9 mouse cellular contexts compared by ENCODE assay signal in genomic region chr8:94999004-94999403, GRCm38 (mm10). TPM values are rescaled to one million over a fixed set of nuclear protein-coding genes. Genes with fewer than 3 reads are reported as not detected.
DNase-seq lines count a peak whose midpoint lies in the region; ATAC-seq and TF ChIP-seq lines count a peak whose summit lies in the region.
"Had no signal": no experiment of that assay in that cellular context is flagged by ENCODE, and none has a peak within 500 bp of the region (broad histone marks: within the 10 kb centered on the region; RNA-seq: fewer than 3 reads in every experiment).

No protein-coding gene starts in this region.

- H3K27ac ChIP-seq in spleen, adult 2 months (ENCODE audit: insufficient read depth, low read length) = peak overlapping the region; percentile 40
- peak overlapping the region; percentile 96 for H3K27ac ChIP-seq in hindbrain, embryonic 11.5 days (ENCODE audit: low read depth, low read length)
- H3K27ac ChIP-seq in liver, postnatal 0 days (ENCODE audit: low read depth) = peak overlapping the region; percentile 52

- no peak overlapping the region for H3K4me3 ChIP-seq in spleen, adult 2 months (ENCODE audit: extremely low read depth, insufficient read depth, insufficient read length)
- peak overlapping the region; percentile 47 for H3K4me3 ChIP-seq in hindbrain, embryonic 11.5 days (ENCODE audit: low read depth, low read length)
- H3K4me3 ChIP-seq in liver, postnatal 0 days (ENCODE audit: low read depth, low read length) = no peak overlapping the region
- H3K4me3 ChIP-seq: embryonic facial prominence, embryonic 15.5 days had no signal

- DNase-seq in spleen, adult 2 months (ENCODE audit: low read depth in 1 of 2, low spot score in 2 of 2) = no peak
- DNase-seq in spleen, postnatal 4 days (ENCODE audit: low spot score in 2 of 2) = no peak
- DNase-seq in hindbrain, embryonic 11.5 days (ENCODE audit: low spot score) = no peak
- no peak for DNase-seq in liver, postnatal 0 days
- no peak for DNase-seq in ovary, postnatal 36 days (ENCODE audit: low spot score)
- DNase-seq in thymus, postnatal 14 days = no peak
- DNase-seq in layer of hippocampus, adult 18-20 months (ENCODE audit: low spot score in 2 of 2) = no peak
- DNase-seq in cerebellum, adult 11 months = no peak

- no peaks in the 10 kb centered on the region for H3K27me3 ChIP-seq in spleen, adult 2 months (ENCODE audit: control insufficient read depth, insufficient read depth, low read length)
- no peaks in the 10 kb centered on the region for H3K27me3 ChIP-seq in hindbrain, embryonic 11.5 days (ENCODE audit: control insufficient read depth, insufficient read depth, low read length)
- no peaks in the 10 kb centered on the region for H3K27me3 ChIP-seq in liver, postnatal 0 days (ENCODE audit: insufficient read depth, low read length)
- H3K27me3 ChIP-seq: embryonic facial prominence, embryonic 15.5 days had no signal

- 81% methylated on average over 6 of the region's 6 CpGs for WGBS in spleen, adult 2 months
- WGBS in hindbrain, embryonic 11.5 days = 47% methylated on average over 6 of the region's 6 CpGs
- WGBS in liver, postnatal 0 days (ENCODE audit: insufficient replicate concordance) = 61% methylated on average over 6 of the region's 6 CpGs

- H3K36me3 ChIP-seq in spleen, adult 2 months (ENCODE audit: control insufficient read depth, insufficient read depth, low read length) = no peaks in the 10 kb centered on the region
- peaks cover 10% of the 10 kb centered on the region for H3K36me3 ChIP-seq in hindbrain, embryonic 11.5 days (ENCODE audit: control insufficient read depth, insufficient read depth, low read length)
- H3K36me3 ChIP-seq in liver, postnatal 0 days (replicated peaks; ENCODE audit: insufficient read depth, low read length) = peaks cover 17% of the 10 kb centered on the region

- peak overlapping the region; percentile 67 for H3K4me2 ChIP-seq in hindbrain, embryonic 11.5 days (replicated peaks; ENCODE audit: low read depth, low read length)
- no peak overlapping the region for H3K4me2 ChIP-seq in liver, postnatal 0 days (ENCODE audit: low read depth, low read length)
- H3K4me2 ChIP-seq: embryonic facial prominence, embryonic 15.5 days had no signal

- no peak for TF ChIP-seq CTCF in spleen, adult 2 months (IDR thresholded peaks at IDR 0.05; ENCODE audit: extremely low read depth, insufficient read depth, insufficient read length, insufficient replicate concordance)
- no peak for TF ChIP-seq CTCF in liver, postnatal 0 days (IDR thresholded peaks at IDR 0.05; ENCODE audit: low read depth)

- no peak for TF ChIP-seq POLR2A in spleen, adult 2 months (IDR thresholded peaks at IDR 0.05; ENCODE audit: low read depth, low read length)

- H3K4me1 ChIP-seq in spleen, adult 2 months (ENCODE audit: control insufficient read depth, insufficient read depth, insufficient read length) = peaks cover 10% of the 10 kb centered on the region; the same call in 1 of the 2 replicates
- H3K4me1 ChIP-seq in hindbrain, embryonic 11.5 days (replicated peaks; ENCODE audit: control insufficient read depth, insufficient read depth, low read length) = peaks cover 34% of the 10 kb centered on the region
- peaks cover 37% of the 10 kb centered on the region for H3K4me1 ChIP-seq in liver, postnatal 0 days (ENCODE audit: insufficient read depth)

- no peak for ATAC-seq in hindbrain, embryonic 11.5 days (ENCODE audit: low FRiP score)
- no peak for ATAC-seq in liver, postnatal 0 days

- H3K9ac ChIP-seq in hindbrain, embryonic 11.5 days (ENCODE audit: low read depth, low read length) = peak overlapping the region; percentile 98
- no peak overlapping the region for H3K9ac ChIP-seq in liver, postnatal 0 days (replicated peaks)
- H3K9ac ChIP-seq: embryonic facial prominence, embryonic 15.5 days had no signal

- 0 out of 2 replicates have a peak, but pooled peaks have one; percentile 28 for TF ChIP-seq EP300 in liver, postnatal 0 days (IDR thresholded peaks at IDR 0.05; ENCODE audit: low read depth)

- H3K9me3 ChIP-seq in hindbrain, embryonic 11.5 days (ENCODE audit: control insufficient read depth, low read length) = no peaks in the 10 kb centered on the region
- no peaks in the 10 kb centered on the region for H3K9me3 ChIP-seq in liver, postnatal 0 days (ENCODE audit: low read length)
- H3K9me3 ChIP-seq: embryonic facial prominence, embryonic 15.5 days had no signal

RNA-seq across cellular contexts. Expression of gene Adgrg3, which starts 18.5 kb away (rescaled TPM):
- 6.3 and 6.8 TPM in 2 replicates for polyA plus RNA-seq in spleen, adult 2 months (2012; rRNA removed)
- polyA plus RNA-seq in hindbrain, embryonic 11.5 days (2014; fragmentation: Nextera tagmentation; extraction: Ambion mirVana) = 2.5 and 4.7 TPM in 2 replicates
- polyA plus RNA-seq in liver, postnatal 0 days (2015; fragmentation: Nextera tagmentation; extraction: Ambion mirVana) = 8.9 and 9.6 TPM in 2 replicates
- total RNA-seq in layer of hippocampus, adult 18-20 months (2021) = under 1 TPM in 1 of 2 experiments, not detected in 1; 0.48 TPM

RNA-seq across cellular contexts. Expression of gene Adgrg1, which starts 24.5 kb away (rescaled TPM):
- 32.0 and 37.1 TPM in 2 replicates for polyA plus RNA-seq in spleen, adult 2 months (2012; rRNA removed)
- polyA plus RNA-seq in hindbrain, embryonic 11.5 days (2014; fragmentation: Nextera tagmentation; extraction: Ambion mirVana) = 138 and 160 TPM in 2 replicates
- 34.0 and 35.4 TPM in 2 replicates for polyA plus RNA-seq in liver, postnatal 0 days (2015; fragmentation: Nextera tagmentation; extraction: Ambion mirVana)
- total RNA-seq in layer of hippocampus, adult 18-20 months (2021) = 100 to 1,000 TPM; 100 to 108 TPM

RNA-seq across cellular contexts. Expression of gene Drc7, which starts 55.9 kb away (rescaled TPM):
- 0.12 and 0.13 TPM in 2 replicates for polyA plus RNA-seq in spleen, adult 2 months (2012; rRNA removed)
- polyA plus RNA-seq in hindbrain, embryonic 11.5 days (2014; fragmentation: Nextera tagmentation; extraction: Ambion mirVana) = 1.0 and 1.2 TPM in 2 replicates
- 0.21 and 0.28 TPM in 2 replicates for polyA plus RNA-seq in liver, postnatal 0 days (2015; fragmentation: Nextera tagmentation; extraction: Ambion mirVana)
- 1 to 10 TPM; 1.7 to 1.8 TPM for total RNA-seq in layer of hippocampus, adult 18-20 months (2021)

Comparison
In these comparisons a context has a peak if more than half of its experiments do, and no peak if none do; other contexts are left out.
1. H3K27ac ChIP-seq: peak in every context shown above with its lines; median percentile 96 in hindbrain, embryonic 11.5 days; 52 in liver, postnatal 0 days; 40 in spleen, adult 2 months.